Mouse (Mus musculus): ENCODE measurements around the gene Hsd11b2. TPM values are rescaled to one million over a fixed set of nuclear protein-coding genes. Genes with fewer than 3 reads are reported as not detected.

Hsd11b2 gene
- total and polyA plus RNA-seq, 2 experiments from 2014 or later = 0.18 TPM; not detected in 1

GRCm38 (mm10) chr8:105496439-105497180 lies 21.9 kb upstream of the Hsd11b2 start, which contains the start of gene Zdhhc1:
TSS of gene Zdhhc1 (minus strand) at chr8:105496902.
- H3K4me2 ChIP-seq (ENCODE audit: low read depth, low read length) = peak within 1 kb of the TSS; percentile 93
- H3K27ac ChIP-seq (ENCODE audit: low read depth) = peak within 1 kb of the TSS; percentile 68
- no peak for TF ChIP-seq EP300 (IDR thresholded peaks at IDR 0.05; ENCODE audit: low read depth)
- TF ChIP-seq CTCF (IDR thresholded peaks at IDR 0.05; ENCODE audit: low read depth) = peak; percentile 50

GRCm38 (mm10) chr8:105499787-105500186 lies 18.8 kb upstream of the Hsd11b2 start:
- ATAC-seq (ENCODE audit: insufficient read depth, low read depth) (no peak), DNase-seq (ENCODE audit: low spot score) (no peak)
- H3K9ac ChIP-seq (replicated peaks; ENCODE audit: low read depth, low read length) = no peak overlapping the region
- TF ChIP-seq CTCF (IDR thresholded peaks at IDR 0.05; ENCODE audit: low read depth) (no peak), EP300 (IDR thresholded peaks at IDR 0.05; ENCODE audit: low read depth) (no peak)
- peak overlapping the region; percentile 4; the same call in 1 of the 2 replicates for H3K4me2 ChIP-seq (ENCODE audit: low read depth, low read length)
- H3K9me3 ChIP-seq (replicated peaks; ENCODE audit: control insufficient read depth, low read length) = no peaks in the 10 kb centered on the region
- H3K27ac ChIP-seq (ENCODE audit: low read depth) = no peak overlapping the region
- H3K4me1 ChIP-seq (ENCODE audit: control insufficient read depth, insufficient read depth) = 0 out of 2 replicates have a peak, but pooled peaks cover 6% of the 10 kb centered on the region
- H3K27me3 ChIP-seq (ENCODE audit: control insufficient read depth, insufficient read depth, low read length) = no peaks in the 10 kb centered on the region
- H3K36me3 ChIP-seq (replicated peaks; ENCODE audit: control insufficient read depth, insufficient read depth, low read length) = no peaks in the 10 kb centered on the region
- H3K4me3 ChIP-seq (ENCODE audit: low read depth, low read length) = no peak overlapping the region
- 56% methylated on average over 12 of the region's 12 CpGs for WGBS

More at GRCm38 (mm10) chr8:105496439-105497180, 21.9 kb upstream of the Hsd11b2 start, which contains the start of gene Zdhhc1:
- Histone ChIP-seq H3K9me3 (replicated peaks; ENCODE audit: control insufficient read depth, low read length) (no peaks in the 10 kb centered on the region), H3K36me3 (replicated peaks; ENCODE audit: control insufficient read depth, insufficient read depth, low read length) (no peaks in the 10 kb centered on the region), H3K4me3 (ENCODE audit: low read depth, low read length) (peak within 1 kb of the TSS; percentile 95), H3K9ac (replicated peaks; ENCODE audit: low read depth, low read length) (peak within 1 kb of the TSS; percentile 90), H3K27me3 (ENCODE audit: control insufficient read depth, insufficient read depth, low read length) (no peaks in the 10 kb centered on the region), H3K4me1 (ENCODE audit: control insufficient read depth, insufficient read depth) (peaks cover 11% of the 10 kb centered on the region; the same call in 1 of the 2 replicates)
- DNase-seq (ENCODE audit: low spot score) (peak; percentile 76), ATAC-seq (ENCODE audit: insufficient read depth, low read depth) (peak; percentile 90)
- 1% methylated on average over 62 of the region's 68 CpGs for WGBS

- no peak overlapping the region for H3K9ac ChIP-seq (replicated peaks; ENCODE audit: low read depth, low read length)
- H3K27me3 ChIP-seq (ENCODE audit: control insufficient read depth, insufficient read depth, low read length) = no peaks in the 10 kb centered on the region
- no peaks in the 10 kb centered on the region for H3K36me3 ChIP-seq (replicated peaks; ENCODE audit: control insufficient read depth, insufficient read depth, low read length)
- ATAC-seq (ENCODE audit: insufficient read depth, low read depth) = peak; percentile 55; the same call in 1 of the 2 replicates
- no peak overlapping the region for H3K4me3 ChIP-seq (ENCODE audit: low read depth, low read length)
- peak; percentile 52; the same call in 1 of the 2 replicates for TF ChIP-seq EP300 (IDR thresholded peaks at IDR 0.05; ENCODE audit: low read depth)
- TF ChIP-seq CTCF (IDR thresholded peaks at IDR 0.05; ENCODE audit: low read depth) = no peak
- H3K27ac ChIP-seq (ENCODE audit: low read depth) = peak overlapping the region; percentile 66
- WGBS = 70% methylated on average over 3 of the region's 3 CpGs
- no peaks in the 10 kb centered on the region for H3K9me3 ChIP-seq (replicated peaks; ENCODE audit: control insufficient read depth, low read length)
- no peak overlapping the region for H3K4me2 ChIP-seq (ENCODE audit: low read depth, low read length)
- DNase-seq (ENCODE audit: low spot score) = no peak
- H3K4me1 ChIP-seq (ENCODE audit: control insufficient read depth, insufficient read depth) = no peaks in the 10 kb centered on the region
Observed at GRCm38 (mm10) chr8:105504617-105505016, 13.9 kb upstream of the Hsd11b2 start.

- Histone ChIP-seq H3K4me2 (ENCODE audit: low read depth, low read length) (no peak overlapping the region), H3K4me3 (ENCODE audit: low read depth, low read length) (no peak overlapping the region), H3K27ac (ENCODE audit: low read depth) (no peak overlapping the region), H3K27me3 (ENCODE audit: control insufficient read depth, insufficient read depth, low read length) (no peaks in the 10 kb centered on the region), H3K4me1 (ENCODE audit: control insufficient read depth, insufficient read depth) (no peaks in the 10 kb centered on the region), H3K36me3 (replicated peaks; ENCODE audit: control insufficient read depth, insufficient read depth, low read length) (no peaks in the 10 kb centered on the region), H3K9ac (replicated peaks; ENCODE audit: low read depth, low read length) (no peak overlapping the region), H3K9me3 (replicated peaks; ENCODE audit: control insufficient read depth, low read length) (no peaks in the 10 kb centered on the region)
- 63% methylated on average over 6 of the region's 6 CpGs for WGBS
- DNase-seq (ENCODE audit: low spot score) (no peak), ATAC-seq (ENCODE audit: insufficient read depth, low read depth) (no peak)
- TF ChIP-seq EP300 (IDR thresholded peaks at IDR 0.05; ENCODE audit: low read depth) (no peak), CTCF (IDR thresholded peaks at IDR 0.05; ENCODE audit: low read depth) (no peak)
Observed at GRCm38 (mm10) chr8:105506977-105507376, 11.6 kb upstream of the Hsd11b2 start.

- TF ChIP-seq EP300 (IDR thresholded peaks at IDR 0.05; ENCODE audit: low read depth) = no peak
- TF ChIP-seq CTCF (IDR thresholded peaks at IDR 0.05; ENCODE audit: low read depth) = no peak
- no peaks in the 10 kb centered on the region for H3K4me1 ChIP-seq (ENCODE audit: control insufficient read depth, insufficient read depth)
- ATAC-seq (ENCODE audit: insufficient read depth, low read depth) (no peak), DNase-seq (ENCODE audit: low spot score) (no peak)
- H3K27ac ChIP-seq (ENCODE audit: low read depth) = no peak overlapping the region
- H3K9me3 ChIP-seq (replicated peaks; ENCODE audit: control insufficient read depth, low read length) = no peaks in the 10 kb centered on the region
- no peak overlapping the region for H3K4me3 ChIP-seq (ENCODE audit: low read depth, low read length)
- no peaks in the 10 kb centered on the region for H3K36me3 ChIP-seq (replicated peaks; ENCODE audit: control insufficient read depth, insufficient read depth, low read length)
- 81% methylated on average over 1 of the region's 2 CpGs for WGBS
- H3K27me3 ChIP-seq (ENCODE audit: control insufficient read depth, insufficient read depth, low read length) = no peaks in the 10 kb centered on the region
- H3K4me2 ChIP-seq (ENCODE audit: low read depth, low read length) = no peak overlapping the region
- H3K9ac ChIP-seq (replicated peaks; ENCODE audit: low read depth, low read length) = no peak overlapping the region
Observed at GRCm38 (mm10) chr8:105508758-105509157, 9.8 kb upstream of the Hsd11b2 start.
